Mouse (Mus musculus) ovary, postnatal 36 days (tissue): ENCODE measurements around the gene Fkbp4.

Experiments
- DNase-seq: peaks from one replicate; pipeline ENCODE4 v3.0.0; 2022; ENCODE audit warnings: low spot score, mixed read lengths

Gene Fkbp4

GRCm38 (mm10) chr6:128438317-128438870 lies at the start of gene Fkbp4:
Fkbp4 (minus strand) TSS chr6:128438677.
- peak; percentile 95 for DNase-seq

GRCm38 (mm10) chr6:128487736-128488135 lies 49.3 kb upstream of the Fkbp4 start:
- no peak for DNase-seq

- peak; percentile 94 for DNase-seq
Measured at GRCm38 (mm10) chr6:128479463-128480454, 41.3 kb upstream of the Fkbp4 start.

GRCm38 (mm10) chr6:128477495-128477894 lies 39.0 kb upstream of the Fkbp4 start:
- DNase-seq = no peak

- DNase-seq = no peak
Measured at GRCm38 (mm10) chr6:128474112-128474511, 35.6 kb upstream of the Fkbp4 start.

- peak; percentile 63 for DNase-seq
Measured at GRCm38 (mm10) chr6:128469451-128469850, 31.0 kb upstream of the Fkbp4 start.

GRCm38 (mm10) chr6:128467298-128467697 lies 28.8 kb upstream of the Fkbp4 start:
- no peak for DNase-seq

GRCm38 (mm10) chr6:128466563-128466962 lies 28.1 kb upstream of the Fkbp4 start:
- no peak for DNase-seq

- no peak for DNase-seq
Measured at GRCm38 (mm10) chr6:128466043-128466442, 27.6 kb upstream of the Fkbp4 start.

GRCm38 (mm10) chr6:128464996-128465395 lies 26.5 kb upstream of the Fkbp4 start:
- DNase-seq = no peak

- no peak for DNase-seq
Measured at GRCm38 (mm10) chr6:128461606-128462005, 23.1 kb upstream of the Fkbp4 start.

GRCm38 (mm10) chr6:128460729-128461503 lies 22.4 kb upstream of the Fkbp4 start:
- DNase-seq = no peak

- DNase-seq = no peak
Measured at GRCm38 (mm10) chr6:128460321-128460720, 21.8 kb upstream of the Fkbp4 start.

GRCm38 (mm10) chr6:128457186-128457585 lies 18.7 kb upstream of the Fkbp4 start:
- DNase-seq = no peak

- no peak for DNase-seq
Measured at GRCm38 (mm10) chr6:128455835-128456605, 17.5 kb upstream of the Fkbp4 start.

GRCm38 (mm10) chr6:128447063-128447462 lies 8.6 kb upstream of the Fkbp4 start:
- no peak for DNase-seq

- DNase-seq = no peak
Measured at GRCm38 (mm10) chr6:128445761-128446535, 7.5 kb upstream of the Fkbp4 start.

- DNase-seq = no peak
Measured at GRCm38 (mm10) chr6:128440238-128440637, 1.8 kb upstream of the Fkbp4 start.

GRCm38 (mm10) chr6:128438871-128439341 lies 429 bp upstream of the Fkbp4 start:
- no peak for DNase-seq

GRCm38 (mm10) chr6:128437731-128438316 lies 653 bp downstream of the Fkbp4 start:
- peak; percentile 68 for DNase-seq
